Mouse (Mus musculus): Measurements from ENCODE around the gene Hsph1. TPM values are rescaled to one million over a fixed set of nuclear protein-coding genes. Genes with fewer than 3 reads are reported as not detected.

The Hsph1 gene
- polyA plus RNA-seq, 2 experiments, result 23.5 to 33.5 TPM

- DNase-seq (ENCODE audit: low read depth in 3 of 3, low spot score in 3 of 3) (peak; percentile 61 to 72 (median 66)), ATAC-seq (ENCODE audit: insufficient read depth) (peak; percentile 98)
- Histone ChIP-seq H3K27ac (no peak within 1 kb of the TSS), H3K36me3 (replicated peaks; ENCODE audit: control insufficient read depth, insufficient read depth, low read depth) (no peaks in the 10 kb centered on the region), H3K27me3 (ENCODE audit: control insufficient read depth, insufficient read depth, low read length) (peaks cover 2% of the 10 kb centered on the region; the same call in 1 of the 2 replicates), H3K4me1 (replicated peaks; ENCODE audit: control insufficient read depth in 2 of 2, insufficient read depth in 2 of 2, low read length in 1 of 2) (peaks cover 4 to 6% of the 10 kb centered on the region in 2 experiments; a peak in 3 of 4 replicates), H3K4me2 (ENCODE audit: low read depth) (peak within 1 kb of the TSS; percentile 97), H3K9ac (replicated peaks) (peak within 1 kb of the TSS; percentile 71), H3K9me3 (ENCODE audit: control insufficient read depth, low read length) (no peaks in the 10 kb centered on the region), H3K4me3 (ENCODE audit: insufficient read depth in 1 of 2, low read depth in 2 of 2, low read length in 2 of 2) (peak within 1 kb of the TSS; percentile 76 to 87)
- WGBS (ENCODE audit: insufficient replicate concordance), result under 1% methylated on average over 68 of the region's 106 CpGs
- TF ChIP-seq CTCF (IDR thresholded peaks at IDR 0.05; ENCODE audit: low read depth) (peak; percentile 68), EP300 (IDR thresholded peaks at IDR 0.05; ENCODE audit: low read depth) (no peak)
Measured at GRCm38 (mm10) chr5:149678100-149678989, 42.2 kb upstream of the Hsph1 start, which contains the start of gene B3glct. TSS of gene B3glct (plus strand) at chr5:149678230.

GRCm38 (mm10) chr5:149677196-149677595 is 41.0 kb upstream of the Hsph1 start:
- no peak for ATAC-seq (ENCODE audit: insufficient read depth)
- WGBS (ENCODE audit: insufficient replicate concordance), result 76% methylated on average over 3 of the region's 3 CpGs
- Histone ChIP-seq H3K4me1 (replicated peaks; ENCODE audit: control insufficient read depth in 2 of 2, insufficient read depth in 2 of 2, low read length in 1 of 2) (peaks cover 4 to 6% of the 10 kb centered on the region in 2 experiments; a peak in 3 of 4 replicates), H3K36me3 (replicated peaks; ENCODE audit: control insufficient read depth, insufficient read depth, low read depth) (no peaks in the 10 kb centered on the region), H3K27me3 (ENCODE audit: control insufficient read depth, insufficient read depth, low read length) (peaks cover 2% of the 10 kb centered on the region; the same call in 1 of the 2 replicates), H3K9me3 (ENCODE audit: control insufficient read depth, low read length) (no peaks in the 10 kb centered on the region), H3K27ac (no peak overlapping the region), H3K9ac (replicated peaks) (no peak overlapping the region), H3K4me2 (ENCODE audit: low read depth) (no peak overlapping the region), H3K4me3 (ENCODE audit: insufficient read depth in 1 of 2, low read depth in 2 of 2, low read length in 2 of 2) (no peak overlapping the region)
- DNase-seq (ENCODE audit: low read depth in 3 of 3, low spot score in 3 of 3), result no peak
- no peak for TF ChIP-seq CTCF (IDR thresholded peaks at IDR 0.05; ENCODE audit: low read depth)
- no peak for TF ChIP-seq EP300 (IDR thresholded peaks at IDR 0.05; ENCODE audit: low read depth)

- DNase-seq (ENCODE audit: low read depth in 3 of 3, low spot score in 3 of 3), result no peak
- no peak overlapping the region for H3K9ac ChIP-seq (replicated peaks)
- 66% methylated on average over 5 of the region's 5 CpGs for WGBS (ENCODE audit: insufficient replicate concordance)
- H3K27ac ChIP-seq, result no peak overlapping the region
- peaks cover 3% of the 10 kb centered on the region; the same call in 1 of the 2 replicates for H3K9me3 ChIP-seq (ENCODE audit: control insufficient read depth, low read length)
- H3K27me3 ChIP-seq (ENCODE audit: control insufficient read depth, insufficient read depth, low read length), result no peaks in the 10 kb centered on the region
- no peak for ATAC-seq (ENCODE audit: insufficient read depth)
- no peak overlapping the region for H3K4me3 ChIP-seq (ENCODE audit: insufficient read depth in 1 of 2, low read depth in 2 of 2, low read length in 2 of 2)
- H3K4me2 ChIP-seq (ENCODE audit: low read depth), result no peak overlapping the region
- H3K4me1 ChIP-seq (replicated peaks; ENCODE audit: control insufficient read depth in 2 of 2, insufficient read depth in 2 of 2, low read length in 1 of 2), result no peaks in the 10 kb centered on the region
- no peak for TF ChIP-seq CTCF (IDR thresholded peaks at IDR 0.05; ENCODE audit: low read depth)
- no peak for TF ChIP-seq EP300 (IDR thresholded peaks at IDR 0.05; ENCODE audit: low read depth)
- no peaks in the 10 kb centered on the region for H3K36me3 ChIP-seq (replicated peaks; ENCODE audit: control insufficient read depth, insufficient read depth, low read depth)
Measured at GRCm38 (mm10) chr5:149663417-149663816, 27.2 kb upstream of the Hsph1 start.

GRCm38 (mm10) chr5:149662980-149663379 is 26.8 kb upstream of the Hsph1 start:
- H3K4me3 ChIP-seq (ENCODE audit: insufficient read depth in 1 of 2, low read depth in 2 of 2, low read length in 2 of 2), result no peak overlapping the region
- no peak overlapping the region for H3K27ac ChIP-seq
- H3K9ac ChIP-seq (replicated peaks), result no peak overlapping the region
- ATAC-seq (ENCODE audit: insufficient read depth), result no peak
- peaks cover 3% of the 10 kb centered on the region; the same call in 1 of the 2 replicates for H3K9me3 ChIP-seq (ENCODE audit: control insufficient read depth, low read length)
- no peaks in the 10 kb centered on the region for H3K27me3 ChIP-seq (ENCODE audit: control insufficient read depth, insufficient read depth, low read length)
- H3K4me2 ChIP-seq (ENCODE audit: low read depth), result no peak overlapping the region
- 79% methylated on average over 6 of the region's 6 CpGs for WGBS (ENCODE audit: insufficient replicate concordance)
- no peaks in the 10 kb centered on the region for H3K4me1 ChIP-seq (replicated peaks; ENCODE audit: control insufficient read depth in 2 of 2, insufficient read depth in 2 of 2, low read length in 1 of 2)
- TF ChIP-seq EP300 (IDR thresholded peaks at IDR 0.05; ENCODE audit: low read depth) (no peak), CTCF (IDR thresholded peaks at IDR 0.05; ENCODE audit: low read depth) (peak; percentile 26; the same call in 1 of the 2 replicates)
- no peaks in the 10 kb centered on the region for H3K36me3 ChIP-seq (replicated peaks; ENCODE audit: control insufficient read depth, insufficient read depth, low read depth)
- no peak for DNase-seq (ENCODE audit: low read depth in 3 of 3, low spot score in 3 of 3)

- WGBS (ENCODE audit: insufficient replicate concordance), result 75% methylated on average over 6 of the region's 6 CpGs
- no peaks in the 10 kb centered on the region for H3K4me1 ChIP-seq (replicated peaks; ENCODE audit: control insufficient read depth in 2 of 2, insufficient read depth in 2 of 2, low read length in 1 of 2)
- no peak overlapping the region for H3K4me2 ChIP-seq (ENCODE audit: low read depth)
- H3K27me3 ChIP-seq (ENCODE audit: control insufficient read depth, insufficient read depth, low read length), result no peaks in the 10 kb centered on the region
- no peak for ATAC-seq (ENCODE audit: insufficient read depth)
- H3K4me3 ChIP-seq (ENCODE audit: insufficient read depth in 1 of 2, low read depth in 2 of 2, low read length in 2 of 2), result no peak overlapping the region
- H3K9ac ChIP-seq (replicated peaks), result no peak overlapping the region
- peak; percentile 41; the same call in 1 of the 2 replicates for TF ChIP-seq CTCF (IDR thresholded peaks at IDR 0.05; ENCODE audit: low read depth)
- TF ChIP-seq EP300 (IDR thresholded peaks at IDR 0.05; ENCODE audit: low read depth), result no peak
- H3K27ac ChIP-seq, result no peak overlapping the region
- H3K36me3 ChIP-seq (replicated peaks; ENCODE audit: control insufficient read depth, insufficient read depth, low read depth), result no peaks in the 10 kb centered on the region
- no peak for DNase-seq (ENCODE audit: low read depth in 3 of 3, low spot score in 3 of 3)
- H3K9me3 ChIP-seq (ENCODE audit: control insufficient read depth, low read length), result peaks cover 3% of the 10 kb centered on the region; the same call in 1 of the 2 replicates
Measured at GRCm38 (mm10) chr5:149661428-149661827, 25.3 kb upstream of the Hsph1 start.

Data from liver, embryonic 14.5 days (tissue).